Mouse (Mus musculus) kidney, adult 11 months (tissue): ENCODE results near the gene Samd9l.
A peak's percentile ranks its signal among the peaks of the same experiment; 100 is the strongest.
"Not testable (repeated sequence)": the region's sequence is repeated elsewhere in the genome, so short reads cannot be mapped to it uniquely, and the experiment has no call there.

Source experiments
- DNase-seq: peaks from one replicate; pipeline ENCODE4 v3.0.0; 2022

Gene Samd9l

DNA sequence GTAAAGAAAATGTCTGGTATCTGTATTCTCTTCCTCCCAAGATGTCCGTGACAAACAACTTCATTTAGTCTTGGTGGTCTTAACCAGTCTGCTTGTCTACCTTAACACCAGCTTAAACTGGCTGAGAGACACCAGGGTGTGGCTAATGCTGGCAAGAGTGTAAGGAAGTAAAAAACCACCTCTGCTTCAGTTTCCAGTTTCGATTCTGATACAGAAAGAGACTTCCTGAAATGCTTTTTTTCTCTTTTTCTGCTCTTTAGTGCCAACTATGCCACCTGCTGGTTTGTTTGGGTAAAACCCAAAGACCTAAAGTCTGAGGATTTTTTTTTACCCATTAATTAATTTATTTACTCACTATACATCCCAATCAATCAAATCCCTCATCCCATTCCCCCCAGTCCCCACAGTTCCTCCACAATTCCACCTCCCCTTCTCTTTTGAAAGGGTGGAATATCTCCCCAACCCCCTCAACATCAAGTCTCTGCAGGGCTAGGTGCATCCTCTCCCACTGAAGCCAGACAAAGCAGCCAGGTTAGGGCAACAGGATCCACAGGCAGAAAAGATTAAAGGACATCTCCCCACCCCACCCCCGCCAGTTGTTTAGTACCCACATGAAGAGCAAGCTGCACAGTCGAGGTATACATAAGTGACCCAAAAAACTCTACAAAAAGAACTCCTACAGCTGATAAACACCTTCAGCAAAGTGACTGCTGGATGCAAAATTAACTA is at the start of gene Samd9l:
Gene Samd9l (minus strand): TSS at position 233 of the 729 bp plus-strand sequence.
- DNase-seq, result peak; percentile 83

DNA sequence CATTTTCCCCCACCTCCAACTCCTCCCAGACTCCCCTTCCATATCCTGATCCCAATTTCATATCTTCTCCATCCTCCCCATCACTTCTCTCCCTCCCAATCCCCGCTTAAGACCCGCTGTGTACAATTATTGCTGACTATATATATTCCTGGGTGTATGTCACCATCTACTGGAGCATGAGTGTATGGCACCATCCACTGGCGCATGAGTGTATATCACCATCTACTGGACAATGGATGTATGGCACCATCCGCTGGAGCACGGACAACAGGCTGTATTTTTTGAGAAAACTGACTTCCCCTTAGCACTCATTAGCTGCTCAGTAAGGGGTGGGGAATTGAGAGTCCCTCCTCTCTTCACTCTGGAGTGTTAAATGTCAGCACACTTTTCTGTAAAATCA is 48.0 kb upstream of the Samd9l start:
- DNase-seq, result peak; percentile 66

DNA sequence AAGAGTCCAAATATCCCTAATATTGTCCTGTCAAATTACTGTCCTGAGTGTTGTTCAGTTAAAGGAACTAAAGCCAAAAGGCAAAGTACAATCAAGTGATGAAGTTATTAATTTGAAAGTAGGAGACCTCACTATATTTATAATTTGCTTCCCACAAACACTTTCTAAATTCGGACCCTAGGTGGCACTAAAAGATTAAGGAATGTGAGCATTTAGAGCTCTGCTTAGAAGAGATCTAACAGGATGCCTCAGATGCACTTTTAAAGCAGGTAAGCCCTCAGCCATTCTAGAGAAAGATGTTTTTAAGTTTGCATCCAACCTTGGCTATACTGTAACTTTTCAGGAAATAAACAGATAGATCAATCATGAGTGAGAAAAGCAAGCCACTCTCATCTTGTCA is 44.5 kb upstream of the Samd9l start:
- no peak for DNase-seq

DNA sequence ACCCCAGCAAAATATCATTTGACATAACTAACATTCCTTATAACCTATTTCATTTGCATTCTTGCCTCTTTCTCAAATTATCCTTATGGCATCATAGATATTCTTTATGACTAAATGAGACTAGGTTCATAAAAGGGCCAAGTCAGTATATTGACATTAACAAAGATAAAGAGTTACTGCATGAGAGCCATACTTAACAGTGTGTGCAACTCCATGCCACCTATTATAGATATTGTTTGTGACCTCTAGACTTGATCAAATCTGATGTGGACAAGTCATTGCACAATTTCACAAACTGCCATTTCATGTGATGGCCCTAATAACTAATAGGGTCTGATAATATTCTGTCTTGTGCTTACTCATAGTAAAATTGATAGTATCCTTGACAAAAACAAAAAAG is 36.7 kb upstream of the Samd9l start:
- DNase-seq, result no peak

DNA sequence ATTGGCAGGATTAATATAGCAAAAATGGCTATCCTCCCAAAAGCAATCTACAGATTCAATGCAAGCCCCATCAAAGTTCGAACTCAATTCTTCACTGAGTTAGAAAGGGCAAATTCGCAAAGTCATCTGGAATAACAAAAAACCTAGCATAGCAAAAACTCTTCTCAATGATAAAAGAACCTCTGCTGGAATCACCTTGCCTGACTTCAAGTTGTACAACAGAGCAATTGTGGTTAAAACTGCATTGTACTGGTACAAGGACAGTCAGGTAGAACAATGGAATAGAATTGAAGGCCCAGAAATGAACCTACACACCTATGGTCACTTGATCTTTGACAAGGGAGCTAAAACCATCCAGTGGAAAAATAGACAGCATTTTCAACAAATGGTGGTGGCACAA is 31.6 kb upstream of the Samd9l start:
- DNase-seq, result not testable (repeated sequence)

DNA sequence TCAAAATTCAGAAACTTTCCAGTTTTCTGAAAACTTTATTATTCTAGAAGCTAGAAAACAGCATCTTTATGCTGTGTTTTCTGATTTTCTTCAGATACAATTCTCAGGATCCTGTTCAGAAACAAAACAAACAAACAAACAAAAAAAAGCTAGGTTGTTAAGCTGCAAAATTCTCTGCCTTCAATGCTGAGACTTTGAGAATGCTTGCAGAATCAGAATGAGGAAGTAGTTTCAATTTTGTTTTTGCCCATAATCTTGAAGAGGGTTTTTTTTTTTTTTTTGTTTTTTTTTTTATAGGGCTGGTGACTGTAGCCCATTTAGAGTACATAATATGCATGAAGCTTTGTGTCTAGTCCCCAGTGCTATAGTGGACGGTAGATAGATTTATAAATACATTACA is 27.7 kb upstream of the Samd9l start:
- DNase-seq, result no peak

DNA sequence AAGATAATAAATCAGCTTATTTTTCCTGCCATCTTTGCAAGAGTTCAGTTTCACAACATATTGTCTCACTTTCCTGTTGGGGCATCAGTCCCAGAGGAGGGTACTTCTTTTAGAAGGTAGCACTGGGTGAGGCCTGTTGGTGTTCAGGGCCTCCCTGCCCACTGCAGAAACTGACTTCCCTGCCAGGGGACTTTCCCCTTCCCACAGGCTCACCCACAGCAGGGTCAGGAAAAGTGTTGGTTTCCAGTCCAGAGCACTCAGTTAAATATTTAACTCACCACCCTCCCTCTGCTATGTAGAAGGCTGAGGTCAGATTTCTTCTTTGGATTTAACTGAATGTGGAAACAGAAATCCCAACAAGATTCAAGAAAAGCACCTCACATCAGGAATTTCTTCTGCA is 26.0 kb upstream of the Samd9l start:
- peak; percentile 84 for DNase-seq

DNA sequence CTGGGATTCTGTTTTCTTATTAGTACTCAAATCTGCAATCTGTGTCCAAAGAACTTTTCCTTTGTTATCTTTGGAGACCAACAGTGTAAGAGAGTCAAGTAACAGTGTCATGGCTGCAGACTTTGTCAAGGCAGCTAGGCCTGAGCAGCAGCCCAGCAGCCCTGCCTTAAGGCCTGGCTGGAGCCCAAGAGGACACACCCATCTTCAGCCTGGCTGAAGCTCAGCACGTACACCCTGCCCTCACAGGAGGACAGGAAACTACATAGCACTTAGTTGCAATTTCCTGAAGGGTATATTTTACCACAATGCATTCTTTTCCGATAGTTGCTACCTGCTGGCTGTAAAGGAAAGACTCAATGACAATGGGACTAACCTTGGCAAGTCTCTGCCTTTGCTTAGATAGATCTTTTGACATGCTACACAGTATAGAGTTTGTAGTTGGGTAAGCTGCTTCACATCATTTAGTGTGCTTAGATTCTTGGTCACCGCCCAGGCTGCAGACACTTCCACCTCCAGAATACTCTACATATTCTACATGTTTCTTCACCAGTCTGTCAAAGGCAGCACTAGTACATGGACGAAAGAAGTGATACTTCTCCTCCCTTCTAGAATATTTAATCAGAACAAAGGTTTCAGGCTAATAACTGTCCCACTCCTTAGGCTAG is 25.4 kb upstream of the Samd9l start:
- peak; percentile 72 for DNase-seq

DNA sequence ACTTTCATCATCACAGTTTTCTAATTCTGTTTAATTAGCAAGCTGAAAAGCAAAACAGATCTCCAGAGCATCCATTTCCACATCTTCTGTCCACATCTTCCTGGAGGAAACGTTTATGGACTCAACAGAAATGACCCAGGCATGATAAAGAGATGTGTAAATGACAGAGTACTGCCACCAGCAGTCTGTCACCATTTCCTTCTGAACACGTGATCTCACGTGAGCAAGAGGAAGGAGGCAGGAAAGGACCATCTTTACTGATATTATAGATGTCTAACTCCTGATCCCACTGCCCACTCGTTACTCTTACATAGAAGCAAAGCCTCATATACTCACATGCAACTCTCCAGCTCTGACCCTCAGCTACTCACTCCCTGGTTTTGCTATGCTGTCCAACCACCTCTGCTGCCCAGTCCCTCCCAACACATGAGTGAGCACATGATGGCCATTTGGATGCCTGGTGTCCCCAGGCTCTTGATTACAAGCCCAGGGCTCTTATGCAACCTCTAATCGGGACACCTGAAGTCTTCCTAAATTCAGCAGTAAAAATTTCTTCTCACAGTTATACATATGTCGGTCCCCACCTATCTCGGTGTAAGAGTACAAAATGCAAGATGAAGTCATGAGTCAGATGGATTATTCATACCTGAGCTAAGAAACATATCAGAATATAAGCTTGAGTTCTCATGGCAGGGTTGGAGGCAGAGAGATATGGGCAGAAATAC is 2.0 kb downstream of the Samd9l start:
- peak; percentile 51 for DNase-seq

DNA sequence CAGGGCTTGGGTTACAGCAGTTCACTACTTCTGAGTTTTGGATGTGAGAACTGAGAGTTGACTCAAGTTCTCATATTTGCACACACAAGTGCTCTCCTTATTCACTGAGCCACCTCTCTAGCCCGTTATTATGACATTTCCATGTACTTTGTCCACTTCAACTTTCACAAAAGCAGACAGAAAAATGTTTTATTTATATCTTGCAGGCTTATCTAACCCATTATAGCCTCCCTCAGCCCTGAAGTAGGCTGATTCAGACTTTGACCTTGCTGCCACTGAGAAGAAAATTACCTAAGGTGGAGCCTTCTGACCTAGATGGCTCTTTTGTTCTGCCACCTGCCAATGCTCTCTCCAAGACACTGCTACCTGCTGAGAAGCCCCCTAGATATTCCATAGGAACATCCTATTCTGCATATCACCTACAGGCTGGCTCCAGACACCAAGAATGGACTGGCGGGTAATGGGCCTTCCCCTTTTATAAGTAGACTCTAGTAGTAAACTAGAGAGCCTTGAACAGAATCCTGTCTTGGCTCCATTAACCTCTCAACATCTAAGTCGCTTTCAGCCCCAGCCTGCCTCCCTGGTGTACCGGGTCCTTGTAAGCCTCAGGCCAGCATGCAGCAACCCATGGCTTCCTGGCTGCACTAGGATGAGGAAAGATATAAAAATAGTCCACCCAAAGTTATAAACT is 3.3 kb downstream of the Samd9l start:
- DNase-seq, result peak; percentile 62

DNA sequence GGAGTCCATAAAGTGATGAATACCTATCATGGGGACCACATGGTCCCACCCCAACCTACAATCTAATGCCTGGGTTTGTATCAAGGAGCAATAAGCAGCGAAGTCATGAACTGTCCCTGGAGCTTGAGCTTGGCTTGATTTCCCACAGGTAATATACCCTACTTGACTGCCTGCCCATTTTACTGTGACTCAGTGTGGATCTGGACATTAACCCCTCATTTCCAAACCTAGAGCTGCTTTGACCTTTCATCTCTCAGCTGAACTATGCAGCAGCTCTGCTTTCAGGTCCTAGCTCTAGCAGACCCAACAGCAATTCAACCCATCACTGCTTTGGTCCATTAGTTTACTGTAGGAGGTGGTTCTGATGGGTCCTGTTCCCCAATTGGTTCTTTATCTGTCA is 9.4 kb downstream of the Samd9l start:
- peak; percentile 69 for DNase-seq

DNA sequence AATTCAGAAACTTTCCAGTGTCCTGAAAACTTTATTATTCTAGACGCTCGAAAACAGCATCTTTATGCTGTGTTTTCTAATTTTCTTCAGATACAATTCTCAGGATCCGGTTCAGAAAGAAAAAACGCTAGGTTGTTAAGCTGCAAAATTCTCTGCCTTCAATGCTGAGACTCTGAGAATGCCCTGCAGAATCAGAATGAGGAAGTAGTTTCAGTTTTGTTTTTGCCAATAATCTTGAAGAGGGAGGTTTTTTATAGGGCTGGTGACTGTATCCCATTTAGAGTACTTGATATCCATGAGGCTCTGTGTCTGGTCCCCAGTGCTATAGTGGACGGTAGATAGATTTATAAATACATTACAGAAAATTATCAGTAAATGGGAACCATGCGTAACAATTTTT is 12.8 kb downstream of the Samd9l start:
- no peak for DNase-seq

DNA sequence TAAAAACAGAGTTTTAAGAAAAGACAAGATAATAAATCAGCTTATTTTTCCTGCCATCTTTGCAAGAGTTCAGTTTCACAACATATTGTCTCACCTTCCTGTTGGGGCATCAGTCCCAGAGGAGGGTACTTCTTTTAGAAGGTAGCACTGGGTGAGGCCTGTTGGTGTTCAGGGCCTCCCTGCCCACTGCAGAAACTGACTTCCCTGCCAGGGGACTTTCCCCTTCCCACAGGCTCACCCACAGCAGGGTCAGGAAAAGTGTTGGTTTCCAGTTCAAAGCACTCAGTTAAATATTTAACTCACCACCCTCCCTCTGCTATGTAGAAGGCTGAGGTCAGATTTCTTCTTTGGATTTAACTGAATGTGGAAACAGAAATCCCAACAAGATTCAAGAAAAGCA is 14.6 kb downstream of the Samd9l start:
- peak; percentile 65 for DNase-seq

DNA sequence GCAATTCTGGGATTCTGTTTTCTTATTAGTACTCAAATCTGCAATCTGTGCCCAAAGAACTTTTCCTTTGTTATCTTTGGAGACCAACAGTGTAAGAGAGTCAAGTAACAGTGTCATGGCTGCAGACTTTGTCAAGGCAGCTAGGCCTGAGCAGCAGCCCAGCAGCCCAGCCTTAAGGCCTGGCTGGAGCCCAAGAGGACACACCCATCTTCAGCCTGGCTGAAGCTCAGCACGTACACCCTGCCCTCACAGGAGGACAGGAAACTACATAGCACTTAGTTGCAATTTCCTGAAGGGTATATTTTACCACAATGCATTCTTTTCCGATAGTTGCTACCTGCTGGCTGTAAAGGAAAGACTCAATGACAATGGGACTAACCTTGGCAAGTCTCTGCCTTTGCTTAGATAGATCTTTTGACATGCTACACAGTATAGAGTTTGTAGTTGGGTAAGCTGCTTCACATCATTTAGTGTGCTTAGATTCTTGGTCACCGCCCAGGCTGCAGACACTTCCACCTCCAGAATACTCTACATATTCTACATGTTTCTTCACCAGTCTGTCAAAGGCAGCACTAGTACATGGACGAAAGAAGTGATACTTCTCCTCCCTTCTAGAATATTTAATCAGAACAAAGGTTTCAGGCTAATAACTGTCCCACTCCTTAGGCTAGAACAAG is 15.1 kb downstream of the Samd9l start:
- DNase-seq, result peak; percentile 50

DNA sequence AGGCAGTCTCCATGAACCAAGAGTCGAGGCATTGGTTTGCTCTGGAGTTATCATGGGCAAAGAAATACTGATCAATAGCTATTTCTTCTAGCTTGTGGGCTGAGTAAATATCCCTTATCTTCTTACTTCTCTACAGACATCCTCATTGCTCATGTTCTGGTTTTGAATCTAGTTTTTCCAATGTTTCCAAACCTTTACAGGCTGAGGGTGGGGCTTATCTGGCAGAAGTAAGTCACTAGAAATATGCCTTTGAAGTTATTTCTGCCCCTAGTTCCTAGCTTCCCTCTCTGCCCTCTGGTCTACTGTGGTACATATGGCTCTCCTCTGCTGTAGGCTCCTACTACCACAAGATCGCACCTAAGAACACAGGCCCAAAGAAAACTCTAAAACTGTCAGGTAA is 20.2 kb downstream of the Samd9l start:
- no peak for DNase-seq

DNA sequence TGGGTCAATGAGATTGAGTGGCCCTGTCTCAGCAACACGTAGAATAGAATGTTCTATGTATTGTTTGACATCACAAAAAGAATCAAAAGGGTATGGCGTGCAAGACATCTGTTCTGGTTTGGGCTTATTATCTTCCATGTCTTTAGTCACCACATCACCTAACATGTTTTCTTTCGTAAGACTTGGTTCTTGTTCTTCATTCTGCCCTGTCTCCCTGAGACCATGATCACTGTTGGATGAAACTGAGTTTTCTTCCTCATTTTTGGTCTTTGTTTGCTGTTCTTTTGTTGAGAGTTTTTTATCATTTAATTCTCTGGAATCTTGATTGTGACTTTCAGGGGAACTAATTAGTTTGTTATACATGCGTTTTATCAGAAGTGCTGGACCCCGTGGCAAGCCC is 22.7 kb downstream of the Samd9l start:
- DNase-seq, result no peak

DNA sequence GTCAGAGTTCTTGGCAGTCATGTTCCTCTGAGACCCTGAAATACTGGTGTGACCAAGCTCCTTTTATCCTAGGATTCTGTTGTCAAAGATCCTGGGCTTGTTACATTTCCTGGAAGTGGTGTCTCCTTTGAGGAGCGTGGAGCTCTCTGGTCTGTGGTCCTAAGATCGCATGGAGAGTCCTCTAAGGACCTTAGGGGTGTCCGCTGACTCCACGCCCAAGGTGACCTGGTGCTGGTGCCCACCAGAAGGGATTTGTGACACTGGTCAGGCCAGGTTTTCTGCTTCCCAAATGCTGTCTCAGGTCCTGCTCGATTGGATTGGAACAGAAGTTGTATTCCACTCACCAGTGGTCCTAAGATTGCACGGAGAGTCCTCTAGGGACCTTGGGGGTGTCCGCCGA is 29.8 kb downstream of the Samd9l start:
- no peak for DNase-seq

DNA sequence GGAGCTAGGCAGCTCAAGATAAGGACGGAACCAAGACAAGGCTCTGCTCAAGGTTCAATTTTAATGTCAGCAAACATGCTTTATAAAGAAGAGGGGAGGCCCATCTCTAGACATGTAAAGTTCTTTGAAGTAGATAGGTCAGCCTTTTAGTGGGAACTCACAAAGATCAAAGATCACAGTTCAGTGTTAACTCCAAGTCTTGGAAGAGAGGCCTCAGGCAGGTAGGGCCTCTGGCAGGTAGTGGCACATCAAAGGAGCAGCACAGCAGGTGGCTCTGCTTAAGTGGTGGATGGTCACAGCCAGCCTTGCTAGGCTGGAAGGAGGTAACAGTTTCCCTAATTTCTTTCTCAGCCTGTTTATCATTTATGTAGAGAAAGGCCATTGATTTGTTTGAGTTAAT is 33.8 kb downstream of the Samd9l start:
- DNase-seq, result not testable (repeated sequence)

DNA sequence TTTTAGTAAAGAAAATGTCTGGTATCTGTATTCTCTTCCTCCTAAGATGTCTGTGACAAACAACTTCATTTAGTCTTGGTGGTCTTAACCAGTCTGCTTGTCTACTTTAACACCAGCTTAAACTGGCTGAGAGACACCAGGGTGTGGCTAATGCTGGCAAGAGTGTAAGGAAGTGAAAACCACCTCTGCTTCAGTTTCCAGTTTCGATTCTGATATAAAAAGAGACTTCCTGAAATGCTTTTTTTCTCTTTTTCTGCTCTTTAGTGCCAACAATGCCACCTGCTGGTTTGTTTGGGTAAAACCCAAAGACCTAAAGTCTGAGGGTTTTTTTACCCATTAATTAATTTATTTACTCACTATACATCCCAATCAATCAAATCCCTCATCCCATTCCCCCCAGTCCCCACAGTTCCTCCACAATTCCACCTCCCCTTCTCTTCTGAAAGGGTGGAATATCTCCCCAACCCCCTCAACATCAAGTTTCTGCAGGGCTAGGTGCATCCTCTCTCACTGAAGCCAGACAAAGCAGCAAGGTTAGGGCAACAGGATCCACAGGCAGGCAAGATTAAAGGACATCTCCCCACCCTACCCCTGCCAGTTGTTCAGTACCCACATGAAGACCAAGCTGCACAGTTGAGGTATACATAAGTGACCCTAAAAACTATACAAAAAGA is 53.3 kb downstream of the Samd9l start:
- DNase-seq, result peak; percentile 49

DNA sequence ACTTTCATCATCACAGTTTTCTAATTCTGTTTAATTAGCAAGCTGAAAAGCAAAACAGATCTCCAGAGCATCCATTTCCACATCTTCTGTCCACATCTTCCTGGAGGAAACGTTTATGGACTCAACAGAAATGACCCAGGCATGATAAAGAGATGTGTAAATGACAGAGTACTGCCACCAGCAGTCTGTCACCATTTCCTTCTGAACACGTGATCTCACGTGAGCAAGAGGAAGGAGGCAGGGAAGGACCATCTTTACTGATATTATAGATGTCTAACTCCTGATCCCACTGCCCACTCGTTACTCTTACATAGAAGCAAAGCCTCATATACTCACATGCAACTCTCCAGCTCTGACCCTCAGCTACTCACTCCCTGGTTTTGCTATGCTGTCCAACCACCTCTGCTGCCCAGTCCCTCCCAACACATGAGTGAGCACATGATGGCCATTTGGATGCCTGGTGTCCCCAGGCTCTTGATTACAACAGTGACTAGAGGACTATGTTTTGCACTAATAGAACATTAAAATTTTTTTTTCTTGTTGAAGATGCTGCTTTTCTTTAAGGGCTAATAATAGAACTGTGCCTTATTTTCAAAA is 54.2 kb downstream of the Samd9l start:
- DNase-seq, result not testable (repeated sequence)

DNA sequence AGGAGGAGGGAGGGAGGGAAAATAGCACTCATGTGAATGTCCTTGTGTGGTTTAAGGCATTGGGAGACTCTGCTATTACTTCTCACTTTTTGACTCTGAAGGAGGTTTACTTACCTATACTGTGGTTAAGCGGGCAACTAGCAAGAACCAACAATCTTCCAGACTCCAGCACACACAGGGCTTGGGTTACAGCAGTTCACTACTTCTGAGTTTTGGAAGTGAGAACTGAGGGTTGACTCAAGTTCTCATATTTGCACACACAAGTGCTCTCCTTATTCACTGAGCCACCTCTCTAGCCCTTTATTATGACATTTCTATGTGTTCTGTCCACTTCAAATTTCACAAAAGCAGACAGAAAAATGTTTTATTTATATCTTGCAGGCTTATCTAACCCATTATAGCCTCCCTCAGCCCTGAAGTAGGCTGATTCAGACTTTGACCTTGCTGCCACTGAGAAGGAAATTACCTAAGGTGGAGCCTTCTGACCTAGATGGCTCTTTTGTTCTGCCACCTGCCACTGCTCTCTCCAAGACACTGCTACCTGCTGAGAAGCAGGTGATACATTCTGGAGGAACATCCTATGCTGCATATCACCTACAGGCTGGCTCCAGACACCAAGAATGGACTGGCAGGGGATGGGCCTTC is 55.6 kb downstream of the Samd9l start:
- DNase-seq, result not testable (repeated sequence)
